Mouse (Mus musculus) gastrocnemius, postnatal 14 days (tissue): ENCODE results near the gene Fras1. TPM values are rescaled to one million over a fixed set of nuclear protein-coding genes. Genes with fewer than 3 reads are reported as not detected.

Experiments used
- DNase-seq: peaks from one replicate; pipeline ENCODE4 v3.0.0; 2021; ENCODE audit warnings: mixed read lengths
- intact Hi-C: fragments of 180-260 bp; cut with DNase I; formaldehyde crosslinking; loops from one replicate; pipeline ENCODE4 v1.15.1; 2025; ENCODE audit warnings: low total_unique reads
- total RNA-seq, 2 experiments: library from RNA; stranded (reverse); gene quantifications; 2 replicates each; pipeline ENCODE4 v1.2.3; 2021

Gene Fras1
- total RNA-seq, 2 experiments from 2014 or later: 8.7 to 10.6 TPM

- no peak for DNase-seq
- intact Hi-C loops: no loop called here
Observed at GRCm38 (mm10) chr5:96544112-96544511, 170.4 kb downstream of the Fras1 start.

- DNase-seq: no peak
- intact Hi-C loops: no loop called here
Observed at GRCm38 (mm10) chr5:96545994-96546393, 172.2 kb downstream of the Fras1 start.

GRCm38 (mm10) chr5:96554940-96555679 is 181.4 kb downstream of the Fras1 start:
- intact Hi-C loops: no loop called here

GRCm38 (mm10) chr5:96558049-96558804 is 184.5 kb downstream of the Fras1 start:
- intact Hi-C loops: no loop called here

More at GRCm38 (mm10) chr5:96554940-96555679, 181.4 kb downstream of the Fras1 start:
- no peak for DNase-seq

GRCm38 (mm10) chr5:96574586-96574985 is 200.8 kb downstream of the Fras1 start:
- DNase-seq: no peak

More at GRCm38 (mm10) chr5:96558049-96558804, 184.5 kb downstream of the Fras1 start:
- DNase-seq: no peak

GRCm38 (mm10) chr5:96578705-96579104 is 204.9 kb downstream of the Fras1 start:
- intact Hi-C loops: no loop called here
- no peak for DNase-seq

More at GRCm38 (mm10) chr5:96574586-96574985, 200.8 kb downstream of the Fras1 start:
- intact Hi-C loops: no loop called here

GRCm38 (mm10) chr5:96579938-96580337 is 206.2 kb downstream of the Fras1 start:
- DNase-seq: no peak
- intact Hi-C loops: no loop called here

- no peak for DNase-seq
- intact Hi-C loops: no loop called here
Observed at GRCm38 (mm10) chr5:96584730-96585129, 211.0 kb downstream of the Fras1 start.

GRCm38 (mm10) chr5:96590621-96591020 is 216.9 kb downstream of the Fras1 start:
- no peak for DNase-seq
- intact Hi-C loops: no loop called here

GRCm38 (mm10) chr5:96595793-96596192 is 222.0 kb downstream of the Fras1 start:
- DNase-seq: no peak
- intact Hi-C loops: no loop called here

GRCm38 (mm10) chr5:96603974-96604769 is 230.4 kb downstream of the Fras1 start:
- DNase-seq: no peak
- intact Hi-C loops: no loop called here

GRCm38 (mm10) chr5:96608036-96608435 is 234.3 kb downstream of the Fras1 start:
- DNase-seq: no peak
- intact Hi-C loops: no loop called here

- no peak for DNase-seq
Observed at GRCm38 (mm10) chr5:96608581-96609280, 235.0 kb downstream of the Fras1 start.

GRCm38 (mm10) chr5:96612077-96612476 is 238.3 kb downstream of the Fras1 start:
- no peak for DNase-seq
- intact Hi-C loops: no loop called here

More at GRCm38 (mm10) chr5:96608581-96609280, 235.0 kb downstream of the Fras1 start:
- intact Hi-C loops: no loop called here

GRCm38 (mm10) chr5:96616954-96617646 is 243.3 kb downstream of the Fras1 start:
- no peak for DNase-seq
- intact Hi-C loops: no loop called here

- no peak for DNase-seq
- intact Hi-C loops: no loop called here
Observed at GRCm38 (mm10) chr5:96618008-96618407, 244.3 kb downstream of the Fras1 start.

- intact Hi-C loops: no loop called here
- DNase-seq: no peak
Observed at GRCm38 (mm10) chr5:96620209-96620608, 246.5 kb downstream of the Fras1 start.

GRCm38 (mm10) chr5:96620618-96621017 is 246.9 kb downstream of the Fras1 start:
- no peak for DNase-seq
- intact Hi-C loops: no loop called here
